Mouse (Mus musculus) CH12.LX (cell line): ENCODE measurements around the gene Nfatc2ip. TPM values are rescaled to one million over a fixed set of nuclear protein-coding genes. Genes with fewer than 3 reads are reported as not detected.

Experiments
- DNase-seq: peaks from one replicate; pipeline ENCODE4 v3.0.0-alpha.2; 2013; ENCODE audit errors: extremely low read depth
- H3K27ac ChIP-seq: 2 replicates; pipeline ENCODE4 v1.5.1; 2012; ENCODE audit warnings: low read depth, mild to moderate bottlenecking, control low read depth, moderate library complexity; ENCODE audit not compliant: insufficient read depth
- H3K27me3 ChIP-seq: replicated peaks from 2 replicates; pipeline ENCODE3; 2012; ENCODE audit warnings: inconsistent platforms
- H3K36me3 ChIP-seq, 2 experiments: replicated peaks in 1 of 2; 2 replicates each; pipeline versions ENCODE3 to v1.6.1; 2012; ENCODE audit warnings: inconsistent platforms in 1 of 2, low read length in 1 of 2, mild to moderate bottlenecking in 1 of 2, mixed read lengths in 1 of 2, moderate library complexity in 1 of 2; ENCODE audit not compliant: control insufficient read depth in 1 of 2, insufficient read depth in 1 of 2
- H3K4me1 ChIP-seq, 2 experiments: 2 replicates each; pipeline ENCODE4 v1.6.1; 2012; ENCODE audit warnings: inconsistent platforms in 1 of 2, moderate library complexity in 1 of 2; ENCODE audit not compliant: insufficient read depth in 2 of 2, control insufficient read depth in 1 of 2
- H3K4me2 ChIP-seq: 2 replicates; pipeline ENCODE4 v1.6.1; 2012; ENCODE audit warnings: low read depth, mild to moderate bottlenecking, control low read depth; ENCODE audit not compliant: poor library complexity, insufficient read depth, severe bottlenecking
- H3K4me3 ChIP-seq, 3 experiments: fragments of 150-350 bp in 1 of 3; sonication (generic) in 1 of 3; replicated peaks in 1 of 3; 2 replicates each; pipeline versions ENCODE3 to v1.5.1; 2011 to 2012; ENCODE audit warnings: low read depth in 2 of 3, low read length in 2 of 3, mild to moderate bottlenecking in 2 of 3, moderate library complexity in 2 of 3, control low read depth in 1 of 3, improper control_type of control experiment in 1 of 3, inconsistent platforms in 1 of 3, mixed read lengths in 1 of 3; ENCODE audit not compliant: poor library complexity in 1 of 3
- H3K79me2 ChIP-seq: replicated peaks from 2 replicates; pipeline ENCODE4 v1.6.1; 2012; ENCODE audit warnings: mild to moderate bottlenecking, moderate library complexity; ENCODE audit not compliant: control insufficient read depth, poor library complexity, insufficient read depth, severe bottlenecking; ENCODE audit errors: extremely low read depth
- H3K9ac ChIP-seq: 2 replicates; pipeline ENCODE4 v1.6.1; 2012; ENCODE audit warnings: low read depth, mild to moderate bottlenecking, control low read depth, moderate library complexity; ENCODE audit not compliant: insufficient read depth
- H3K9me3 ChIP-seq: replicated peaks from 2 replicates; pipeline ENCODE3; 2012; ENCODE audit warnings: low read length, inconsistent platforms, mixed read lengths
- BHLHE40 ChIP-seq: IDR thresholded peaks from 2 replicates; pipeline ENCODE4 v1.6.1; 2011; ENCODE audit warnings: mild to moderate bottlenecking, low read depth, low read length, improper control_type of control experiment
- CHD2 ChIP-seq: IDR thresholded peaks from 2 replicates; pipeline ENCODE4 v1.6.1; 2011; ENCODE audit warnings: low read length, improper control_type of control experiment
- E2F4 ChIP-seq: IDR thresholded peaks from 2 replicates; pipeline ENCODE4 v1.6.1; 2011; ENCODE audit warnings: low read depth, low read length, improper control_type of control experiment; ENCODE audit not compliant: insufficient replicate concordance
- EP300 ChIP-seq: IDR thresholded peaks from 2 replicates; pipeline ENCODE4 v1.6.1; 2011; ENCODE audit warnings: low read length, improper control_type of control experiment
- HCFC1 ChIP-seq: IDR thresholded peaks from 2 replicates; pipeline ENCODE4 v1.6.1; 2012; ENCODE audit warnings: low read depth, mild to moderate bottlenecking, inconsistent platforms, low read length, improper control_type of control experiment
- IRF4 ChIP-seq: IDR thresholded peaks from 2 replicates; pipeline ENCODE4 v1.6.1; 2014; ENCODE audit warnings: low read depth, mild to moderate bottlenecking, inconsistent platforms, low read length, improper control_type of control experiment
- JUN ChIP-seq: IDR thresholded peaks from 2 replicates; pipeline ENCODE4 v1.6.1; 2011; ENCODE audit warnings: low read depth, mild to moderate bottlenecking, low read length, improper control_type of control experiment, moderate library complexity; ENCODE audit not compliant: insufficient read depth
- KAT2A ChIP-seq: IDR thresholded peaks from 2 replicates; pipeline ENCODE4 v1.6.1; 2012; ENCODE audit warnings: low read length, improper control_type of control experiment, inconsistent platforms; ENCODE audit not compliant: insufficient replicate concordance
- MAX ChIP-seq: IDR thresholded peaks from 2 replicates; pipeline ENCODE4 v1.6.1; 2011; ENCODE audit warnings: low read length, improper control_type of control experiment
- MAZ ChIP-seq: IDR thresholded peaks from 2 replicates; pipeline ENCODE4 v1.6.1; 2012; ENCODE audit warnings: low read depth, mild to moderate bottlenecking, inconsistent platforms, low read length, improper control_type of control experiment, moderate library complexity
- MEF2A ChIP-seq: IDR thresholded peaks from 2 replicates; pipeline ENCODE4 v1.6.1; 2014; ENCODE audit warnings: low read depth, mild to moderate bottlenecking, inconsistent platforms, low read length, improper control_type of control experiment, borderline replicate concordance
- MYC ChIP-seq: IDR thresholded peaks from 2 replicates; pipeline ENCODE4 v1.6.1; 2011; ENCODE audit warnings: low read depth, mild to moderate bottlenecking, improper control_type of control experiment, low read length
- NRF1 ChIP-seq: IDR thresholded peaks from 2 replicates; pipeline ENCODE4 v1.6.1; 2014; ENCODE audit warnings: low read depth, mild to moderate bottlenecking, inconsistent platforms, low read length, improper control_type of control experiment, moderate library complexity
- PAX5 ChIP-seq: IDR thresholded peaks from 2 replicates; pipeline ENCODE4 v1.6.1; 2012; ENCODE audit warnings: low read length, inconsistent platforms, mixed read lengths
- POLR2A ChIP-seq: IDR thresholded peaks from 2 replicates; pipeline ENCODE4 v1.6.1; 2011; ENCODE audit warnings: low read depth, mild to moderate bottlenecking, improper control_type of control experiment, low read length
- POLR2AphosphoS2 ChIP-seq: IDR thresholded peaks from 2 replicates; pipeline ENCODE4 v1.6.1; 2011; ENCODE audit warnings: low read depth, low read length, improper control_type of control experiment
- RAD21 ChIP-seq: IDR thresholded peaks from 2 replicates; pipeline ENCODE4 v1.6.1; 2011; ENCODE audit warnings: low read depth, mild to moderate bottlenecking, low read length, improper control_type of control experiment, moderate library complexity
- SIN3A ChIP-seq: IDR thresholded peaks from 2 replicates; pipeline ENCODE4 v1.6.1; 2012; ENCODE audit warnings: low read length, improper control_type of control experiment, inconsistent platforms
- UBTF ChIP-seq: IDR thresholded peaks from 2 replicates; pipeline ENCODE4 v1.6.1; 2012; ENCODE audit warnings: low read depth, mild to moderate bottlenecking, inconsistent platforms, low read length, improper control_type of control experiment, moderate library complexity
- ZMIZ1 ChIP-seq: IDR thresholded peaks from 2 replicates; pipeline ENCODE4 v1.6.1; 2012; ENCODE audit warnings: low read depth, mild to moderate bottlenecking, inconsistent platforms, low read length, improper control_type of control experiment
- dilution Hi-C: fragments of 300-500 bp; cut with MboI; formaldehyde crosslinking; loops from 2 replicates; pipeline ENCODE4 v1.14.3; 2020; ENCODE audit warnings: low sequenced_read_pairs; ENCODE audit not compliant: extremely low pct_unique_long_range_greater_than_20kb, extremely low pct_ligation_motif_present
- in situ Hi-C: fragments of 300-500 bp; cut with MboI; formaldehyde crosslinking; loops from 3 replicates; pipeline ENCODE4 v1.14.3; 2019; ENCODE audit warnings: low sequenced_read_pairs, low pct_ligation_motif_present, low pct_unique_long_range_greater_than_20kb, mixed read lengths
- polyA plus RNA-seq: library from polyadenylated mRNA; unstranded; fragments of >175 nt; gene quantifications from 2 replicates; pipeline ENCODE4 v1.2.1, GENCODE M21; 2012; ENCODE audit warnings: low read depth; ENCODE audit not compliant: insufficient read length
- total RNA-seq, 2 experiments: library from RNA; depleted of rRNA; stranded (reverse); fragments of 300-350 nt in 1 of 2; fragments of >200 nt in 1 of 2; gene quantifications; 2 replicates each; pipeline ENCODE4 v1.2.3; 2012 to 2014

The Nfatc2ip gene
- total and polyA plus RNA-seq, 3 experiments: 7.8 to 15.0 (median 13.9) TPM

DNA sequence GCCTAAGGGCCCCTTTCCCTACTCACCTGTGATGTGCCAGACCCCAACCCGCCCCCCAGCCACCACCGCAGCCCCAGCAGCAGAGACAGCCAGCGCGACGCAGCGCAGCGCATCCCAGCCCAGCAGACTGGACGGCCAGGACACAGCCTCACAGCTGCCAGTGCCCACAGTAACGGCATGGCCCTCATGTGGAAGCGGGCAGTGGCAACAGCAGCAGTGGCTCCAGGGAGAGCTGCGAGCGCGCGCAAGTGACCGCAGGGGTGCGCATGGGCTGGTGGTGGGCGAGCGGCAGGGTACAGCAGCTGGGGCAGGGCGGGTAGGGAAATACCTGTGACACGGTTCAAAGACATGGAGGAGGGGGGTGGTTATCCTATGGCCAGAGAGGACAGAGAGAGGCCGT, 49.7 kb upstream of the Nfatc2ip start:
- H3K4me3 ChIP-seq: no peak overlapping the region

DNA sequence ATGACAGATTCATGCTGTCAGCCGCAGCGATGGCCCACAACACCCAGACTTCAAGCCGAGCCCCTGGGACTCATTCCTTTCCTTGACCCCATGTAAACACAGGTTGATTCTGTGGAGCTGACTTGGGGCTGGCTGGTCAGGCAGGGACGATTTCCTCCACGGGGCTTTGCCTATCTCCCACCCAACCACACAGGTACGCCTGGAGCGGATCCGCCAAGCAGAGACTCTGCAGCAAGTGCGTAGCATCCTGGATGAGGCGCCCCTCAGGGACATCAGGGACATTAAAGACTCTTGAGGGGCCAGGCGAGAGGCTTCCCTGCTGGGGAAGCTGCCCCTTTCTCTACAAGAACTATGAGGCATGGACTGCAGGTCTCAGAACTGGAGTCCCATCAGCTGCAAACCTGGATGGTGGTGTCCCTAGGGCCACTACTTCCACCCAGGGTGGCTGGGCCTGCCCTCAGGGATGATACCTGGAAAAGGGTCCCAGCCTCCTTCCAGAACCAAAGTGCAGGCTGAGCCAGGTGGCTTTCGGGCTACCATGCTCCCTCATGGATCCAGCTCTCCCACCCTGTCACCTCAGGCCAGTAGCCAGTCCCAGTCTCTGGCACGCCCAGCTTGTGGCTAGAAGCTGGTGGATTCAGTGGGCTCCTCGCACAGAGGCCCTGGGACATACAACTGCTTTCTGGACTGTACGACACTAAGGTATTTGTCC, 48.7 kb upstream of the Nfatc2ip start:
- Histone ChIP-seq H3K27ac (no peak overlapping the region), H3K9me3 (no peaks in the 10 kb centered on the region), H3K4me1 (no peaks in the 10 kb centered on the region), H3K4me2 (no peak overlapping the region)
- in situ Hi-C loops (no loop called here), dilution Hi-C loops (no loop called here)
- DNase-seq: no peak
- TF ChIP-seq MEF2A (no peak), POLR2A (no peak), JUN (no peak), UBTF (no peak), E2F4 (no peak), PAX5 (no peak), IRF4 (no peak), MAX (no peak), CHD2 (no peak), NRF1 (no peak), KAT2A (no peak), EP300 (no peak), MAZ (no peak), RAD21 (no peak), BHLHE40 (no peak), ZMIZ1 (no peak), HCFC1 (no peak), POLR2AphosphoS2 (no peak)
- TF ChIP-seq, all 38 proteins: peak for 0
- Histone ChIP-seq H3K79me2 (no peaks in the 10 kb centered on the region), H3K4me3 (no peak overlapping the region), H3K36me3 (peaks cover 74 to 94% of the 10 kb centered on the region in 2 experiments), H3K27me3 (no peaks in the 10 kb centered on the region), H3K9ac (no peak overlapping the region)

More for the DNA sequence above, 49.7 kb upstream of the Nfatc2ip start:
- H3K4me2 ChIP-seq: no peak overlapping the region
- H3K9ac ChIP-seq: no peak overlapping the region
- peaks cover 71 to 93% of the 10 kb centered on the region in 2 experiments for H3K36me3 ChIP-seq
- in situ Hi-C loops (no loop called here), dilution Hi-C loops (no loop called here)
- no peak for TF ChIP-seq KAT2A
- no peak for TF ChIP-seq SIN3A
- TF ChIP-seq MYC: no peak
- H3K79me2 ChIP-seq: no peaks in the 10 kb centered on the region
- H3K27me3 ChIP-seq: no peaks in the 10 kb centered on the region
- no peaks in the 10 kb centered on the region for H3K4me1 ChIP-seq
- no peaks in the 10 kb centered on the region for H3K9me3 ChIP-seq
- no peak for DNase-seq
- no peak overlapping the region for H3K27ac ChIP-seq
